Mouse (Mus musculus) lung, postnatal 0 days (tissue): ENCODE results near the gene Nfatc2.

Experiments used
- CTCF ChIP-seq: IDR thresholded peaks from 2 replicates; pipeline ENCODE4 v1.5.1; 2016; ENCODE audit warnings: antibody characterized with exemption, mild to moderate bottlenecking
- EP300 ChIP-seq: IDR thresholded peaks from 2 replicates; pipeline ENCODE4 v1.6.1; 2016; ENCODE audit warnings: antibody characterized with exemption, mild to moderate bottlenecking, control low read depth

GRCm38 (mm10) chr2:168579601-168580130 lies 21.8 kb downstream of the Nfatc2 start:
- TF ChIP-seq CTCF (no peak), EP300 (no peak)
